Mouse (Mus musculus): ENCODE measurements around the gene Sat1. TPM values are rescaled to one million over a fixed set of nuclear protein-coding genes. Genes with fewer than 3 reads are reported as not detected.

Gene Sat1
- polyA plus RNA-seq, 1 experiment from 2014 or later = 191 TPM

DNA sequence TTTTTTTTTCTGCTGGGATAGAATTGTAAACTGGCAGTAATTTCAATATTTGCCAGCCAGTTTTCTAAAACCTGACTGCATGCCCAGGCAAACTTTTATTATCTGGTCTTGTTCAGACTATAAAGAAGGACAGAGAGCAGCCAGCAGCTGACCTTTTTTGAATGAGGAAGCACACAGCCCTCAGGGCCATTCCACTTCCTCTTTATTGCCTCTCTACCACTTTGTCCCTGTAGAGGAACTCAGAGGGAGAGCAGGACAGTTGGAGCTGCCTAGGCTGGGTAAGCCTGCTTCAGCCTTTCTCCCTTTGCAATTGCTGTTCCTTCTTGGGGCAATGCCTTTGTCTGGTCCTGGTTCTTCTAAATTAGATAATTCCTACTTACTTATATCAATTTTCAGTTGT, 43.9 kb downstream of the Sat1 start:
- Histone ChIP-seq H3K9me3 (replicated peaks; ENCODE audit: control insufficient read depth, low read length) (no peaks in the 10 kb centered on the region; the same call in 1 of the 2 replicates), H3K4me2 (ENCODE audit: low read depth, low read length) (no peak overlapping the region), H3K27me3 (ENCODE audit: control insufficient read depth, insufficient read depth, low read length) (no peaks in the 10 kb centered on the region), H3K9ac (ENCODE audit: low read length) (no peak overlapping the region), H3K36me3 (ENCODE audit: control insufficient read depth, insufficient read depth, low read length) (no peaks in the 10 kb centered on the region), H3K27ac (ENCODE audit: low read length) (no peak overlapping the region), H3K4me3 (replicated peaks; ENCODE audit: low read length) (no peak overlapping the region), H3K4me1 (ENCODE audit: control insufficient read depth, insufficient read depth, low read length) (no peaks in the 10 kb centered on the region)
- ATAC-seq (ENCODE audit: insufficient read depth, low FRiP score) = no peak

DNA sequence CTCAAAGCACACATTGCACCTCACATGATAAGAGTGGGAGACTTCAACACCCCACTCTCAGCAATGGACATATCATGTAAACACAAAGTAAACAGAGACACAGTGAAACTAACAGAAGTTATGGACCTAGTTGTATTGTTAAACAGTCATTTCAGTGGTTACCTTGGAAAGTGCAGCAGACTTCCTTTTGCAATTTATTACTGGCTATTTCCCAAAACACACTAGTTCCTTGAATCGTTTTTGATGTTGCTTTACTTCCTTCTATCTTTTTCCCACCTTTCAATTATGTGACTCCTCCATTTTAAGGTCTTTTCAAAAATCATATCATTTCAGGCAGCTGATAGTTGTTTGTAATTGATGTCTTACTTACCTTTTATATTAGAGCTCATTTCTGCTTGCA, 44.5 kb downstream of the Sat1 start:
- Histone ChIP-seq H3K27me3 (ENCODE audit: control insufficient read depth, insufficient read depth, low read length) (no peaks in the 10 kb centered on the region), H3K4me1 (ENCODE audit: control insufficient read depth, insufficient read depth, low read length) (no peaks in the 10 kb centered on the region), H3K9ac (ENCODE audit: low read length) (no peak overlapping the region), H3K9me3 (replicated peaks; ENCODE audit: control insufficient read depth, low read length) (no peaks in the 10 kb centered on the region; the same call in 1 of the 2 replicates), H3K4me2 (ENCODE audit: low read depth, low read length) (no peak overlapping the region), H3K4me3 (replicated peaks; ENCODE audit: low read length) (no peak overlapping the region), H3K36me3 (ENCODE audit: control insufficient read depth, insufficient read depth, low read length) (no peaks in the 10 kb centered on the region), H3K27ac (ENCODE audit: low read length) (no peak overlapping the region)
- 63% methylated on average over 1 of the region's 1 CpGs for WGBS
- no peak for ATAC-seq (ENCODE audit: insufficient read depth, low FRiP score)

DNA sequence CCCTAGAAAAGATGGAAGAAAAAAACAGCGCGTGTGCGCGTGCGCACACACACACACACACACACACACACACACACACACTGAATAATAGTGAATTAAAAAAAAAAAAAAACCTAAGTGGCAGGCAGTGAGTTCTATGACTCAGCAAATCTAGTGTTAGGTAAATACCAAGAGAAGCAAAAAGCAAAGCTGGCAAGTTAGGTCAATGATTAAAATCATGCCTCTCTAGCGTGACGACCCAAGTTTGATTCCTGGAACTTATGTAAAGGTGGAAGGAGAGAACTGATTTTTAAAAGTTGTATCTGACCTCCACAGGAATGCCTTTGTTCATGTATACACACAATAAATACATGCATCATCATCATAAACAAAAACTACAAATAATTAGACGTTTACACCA, 46.4 kb downstream of the Sat1 start:
- H3K4me2 ChIP-seq (ENCODE audit: low read depth, low read length) = no peak overlapping the region
- H3K27me3 ChIP-seq (ENCODE audit: control insufficient read depth, insufficient read depth, low read length) = no peaks in the 10 kb centered on the region
- no peaks in the 10 kb centered on the region for H3K36me3 ChIP-seq (ENCODE audit: control insufficient read depth, insufficient read depth, low read length)
- no peak overlapping the region for H3K4me3 ChIP-seq (replicated peaks; ENCODE audit: low read length)
- H3K27ac ChIP-seq (ENCODE audit: low read length) = no peak overlapping the region
- no peaks in the 10 kb centered on the region for H3K4me1 ChIP-seq (ENCODE audit: control insufficient read depth, insufficient read depth, low read length)
- ATAC-seq (ENCODE audit: insufficient read depth, low FRiP score) = no peak
- H3K9me3 ChIP-seq (replicated peaks; ENCODE audit: control insufficient read depth, low read length) = no peaks in the 10 kb centered on the region; the same call in 1 of the 2 replicates
- 91% methylated on average over 8 of the region's 8 CpGs for whole genome bisulfite sequencing
- H3K9ac ChIP-seq (ENCODE audit: low read length) = no peak overlapping the region

DNA sequence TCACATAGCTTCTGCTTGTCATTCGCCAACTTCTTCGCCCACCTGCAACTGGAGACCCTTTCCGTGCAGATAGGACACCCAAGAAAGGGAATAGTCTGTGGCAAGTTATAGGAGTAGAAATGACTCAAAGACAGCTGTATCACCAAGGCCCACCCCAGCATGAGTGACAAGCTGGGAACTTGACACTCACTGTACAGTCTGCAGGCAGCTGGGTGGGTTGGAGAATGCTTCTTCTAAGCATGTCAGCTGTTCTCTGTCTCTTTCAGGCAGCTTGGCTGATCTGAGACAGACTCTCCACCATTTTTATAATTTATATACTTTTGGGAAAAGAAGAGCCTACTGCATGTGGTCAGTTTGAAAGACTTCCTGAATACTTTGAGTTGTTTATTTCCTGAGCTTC, 48.6 kb downstream of the Sat1 start:
- no peak overlapping the region for H3K9ac ChIP-seq (ENCODE audit: low read length)
- H3K27ac ChIP-seq (ENCODE audit: low read length) = no peak overlapping the region
- H3K9me3 ChIP-seq (replicated peaks; ENCODE audit: control insufficient read depth, low read length) = no peaks in the 10 kb centered on the region; the same call in 1 of the 2 replicates
- H3K4me2 ChIP-seq (ENCODE audit: low read depth, low read length) = no peak overlapping the region
- no peak overlapping the region for H3K4me3 ChIP-seq (replicated peaks; ENCODE audit: low read length)
- 89% methylated on average over 3 of the region's 3 CpGs for WGBS
- H3K36me3 ChIP-seq (ENCODE audit: control insufficient read depth, insufficient read depth, low read length) = no peaks in the 10 kb centered on the region
- no peak for ATAC-seq (ENCODE audit: insufficient read depth, low FRiP score)
- H3K27me3 ChIP-seq (ENCODE audit: control insufficient read depth, insufficient read depth, low read length) = no peaks in the 10 kb centered on the region
- H3K4me1 ChIP-seq (ENCODE audit: control insufficient read depth, insufficient read depth, low read length) = no peaks in the 10 kb centered on the region

DNA sequence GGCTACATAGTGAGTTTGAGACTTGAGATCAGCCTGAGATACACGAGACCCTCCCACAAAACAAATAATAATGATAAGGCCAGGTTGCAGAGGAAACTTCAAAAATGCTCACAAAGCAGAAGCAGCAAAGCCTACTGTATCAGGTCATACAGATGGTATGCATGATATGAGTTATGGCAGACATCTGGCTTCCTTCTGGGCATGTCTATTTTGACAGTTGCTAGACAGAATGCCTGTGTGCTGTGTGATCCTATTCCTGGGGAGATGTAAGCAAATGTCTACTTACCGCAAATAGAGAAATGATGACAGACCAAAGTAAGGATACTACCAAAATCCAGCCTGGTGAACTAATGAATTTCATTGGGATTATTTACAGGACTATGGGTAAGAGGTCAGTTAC, 49.9 kb downstream of the Sat1 start:
- H3K36me3 ChIP-seq (ENCODE audit: control insufficient read depth, insufficient read depth, low read length) = no peaks in the 10 kb centered on the region
- no peaks in the 10 kb centered on the region for H3K4me1 ChIP-seq (ENCODE audit: control insufficient read depth, insufficient read depth, low read length)
- H3K27me3 ChIP-seq (ENCODE audit: control insufficient read depth, insufficient read depth, low read length) = no peaks in the 10 kb centered on the region
- WGBS = 72% methylated on average over 2 of the region's 2 CpGs
- no peak overlapping the region for H3K9ac ChIP-seq (ENCODE audit: low read length)
- ATAC-seq (ENCODE audit: insufficient read depth, low FRiP score) = no peak
- H3K27ac ChIP-seq (ENCODE audit: low read length) = no peak overlapping the region
- H3K9me3 ChIP-seq (replicated peaks; ENCODE audit: control insufficient read depth, low read length) = no peaks in the 10 kb centered on the region
- H3K4me3 ChIP-seq (replicated peaks; ENCODE audit: low read length) = no peak overlapping the region
- no peak overlapping the region for H3K4me2 ChIP-seq (ENCODE audit: low read depth, low read length)

DNA sequence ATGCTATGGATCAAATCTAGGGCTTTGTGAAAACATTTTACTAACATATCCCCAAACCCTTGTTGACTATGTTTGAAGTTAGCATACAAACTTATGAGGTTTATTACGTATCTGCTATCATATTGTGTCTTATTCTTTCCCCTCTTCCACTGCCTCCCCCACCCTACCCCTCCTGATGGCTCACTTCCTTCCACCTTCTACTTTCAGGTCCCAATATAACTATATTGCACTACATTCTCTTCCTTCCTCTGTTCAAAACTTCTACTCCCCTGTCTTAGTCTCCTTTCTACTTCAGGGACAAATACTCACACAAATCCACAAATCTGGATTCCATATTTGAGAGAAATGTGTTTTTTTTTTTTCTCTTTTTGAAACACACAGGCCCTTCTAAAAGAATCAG, 52.7 kb downstream of the Sat1 start:
- ATAC-seq (ENCODE audit: insufficient read depth, low FRiP score) = no peak
- Histone ChIP-seq H3K4me3 (replicated peaks; ENCODE audit: low read length) (no peak overlapping the region), H3K36me3 (ENCODE audit: control insufficient read depth, insufficient read depth, low read length) (no peaks in the 10 kb centered on the region), H3K9me3 (replicated peaks; ENCODE audit: control insufficient read depth, low read length) (no peaks in the 10 kb centered on the region), H3K4me2 (ENCODE audit: low read depth, low read length) (no peak overlapping the region), H3K27ac (ENCODE audit: low read length) (no peak overlapping the region), H3K27me3 (ENCODE audit: control insufficient read depth, insufficient read depth, low read length) (no peaks in the 10 kb centered on the region), H3K9ac (ENCODE audit: low read length) (no peak overlapping the region), H3K4me1 (ENCODE audit: control insufficient read depth, insufficient read depth, low read length) (no peaks in the 10 kb centered on the region)
- WGBS = 67% methylated on average over 1 of the region's 1 CpGs

Other genes with a start within 250 kb of the Sat1 start
- not detected in 2 replicates for gene Magea8, start 220.6 kb downstream of the Sat1 start, polyA plus RNA-seq (2015; fragmentation: Nextera tagmentation; extraction: Ambion mirVana)
- gene Magea5, start 153.3 kb downstream of the Sat1 start, polyA plus RNA-seq (2015; fragmentation: Nextera tagmentation; extraction: Ambion mirVana) = not detected in 2 replicates
- gene Magea1, start 126.7 kb downstream of the Sat1 start, polyA plus RNA-seq (2015; fragmentation: Nextera tagmentation; extraction: Ambion mirVana) = not detected in 2 replicates
- gene Magea2, start 122.8 kb downstream of the Sat1 start, polyA plus RNA-seq (2015; fragmentation: Nextera tagmentation; extraction: Ambion mirVana) = not detected in 2 replicates
- not detected in 2 replicates for gene Cldn34b2, start 88.0 kb downstream of the Sat1 start, polyA plus RNA-seq (2015; fragmentation: Nextera tagmentation; extraction: Ambion mirVana)
- gene Acot9, start 46.0 kb upstream of the Sat1 start, polyA plus RNA-seq (2015; fragmentation: Nextera tagmentation; extraction: Ambion mirVana) = 38.2 and 39.5 TPM in 2 replicates
- 279 and 329 TPM in 2 replicates for gene Prdx4, start 124.3 kb upstream of the Sat1 start, polyA plus RNA-seq (2015; fragmentation: Nextera tagmentation; extraction: Ambion mirVana)